Mouse (Mus musculus) stomach, embryonic 16.5 days (tissue): Measurements from ENCODE around the gene Tmem174. TPM values are rescaled to one million over a fixed set of nuclear protein-coding genes. Genes with fewer than 3 reads are reported as not detected.

Experiments used
- ATAC-seq: fragments of 200-750 bp; cut with Nextera tagmentation; 2 replicates; pipeline ENCODE4 v1.8.0; 2017; ENCODE audit warnings: moderate number of reproducible peaks, moderate TSS enrichment; ENCODE audit not compliant: insufficient read depth, low FRiP score
- H3K27ac ChIP-seq: fragments of 300-500 bp; sonication (generic); 2 replicates; pipeline ENCODE4 v1.5.1; 2014; ENCODE audit warnings: low read length
- H3K27me3 ChIP-seq: fragments of 300-500 bp; sonication (generic); 2 replicates; pipeline ENCODE4 v1.6.1; 2014; ENCODE audit warnings: low read length, control low read depth, mixed read lengths; ENCODE audit not compliant: control insufficient read depth, insufficient read depth
- H3K36me3 ChIP-seq: fragments of 300-500 bp; sonication (generic); 2 replicates; pipeline ENCODE4 v1.6.1; 2014; ENCODE audit warnings: low read length; ENCODE audit not compliant: control insufficient read depth, insufficient read depth
- H3K4me1 ChIP-seq: fragments of 300-500 bp; sonication (generic); 2 replicates; pipeline ENCODE4 v1.6.1; 2014; ENCODE audit warnings: low read length, control low read depth, mixed read lengths; ENCODE audit not compliant: control insufficient read depth, insufficient read depth
- H3K4me2 ChIP-seq: fragments of 300-500 bp; sonication (generic); 2 replicates; pipeline ENCODE4 v1.6.1; 2014; ENCODE audit warnings: low read depth, low read length, mixed read lengths
- H3K4me3 ChIP-seq: fragments of 300-500 bp; sonication (generic); replicated peaks from 2 replicates; pipeline ENCODE4 v1.5.1; 2014; ENCODE audit warnings: mild to moderate bottlenecking, low read length
- H3K9ac ChIP-seq: fragments of 300-500 bp; sonication (generic); 2 replicates; pipeline ENCODE4 v1.6.1; 2014; ENCODE audit warnings: low read length
- H3K9me3 ChIP-seq: fragments of 300-500 bp; sonication (generic); replicated peaks from 2 replicates; pipeline ENCODE4 v1.6.1; 2016; ENCODE audit warnings: low read length, control low read depth; ENCODE audit not compliant: control insufficient read depth
- WGBS: fragments of 180-500 bp; shearing (Covaris S2); extraction: QIAGEN DNeasy Blood & Tissue Kit; methylation state at CpG from one replicate; pipeline ENCODE4 v1.1.7; 2014; 5-methylcytosine and 5-hydroxymethylcytosine counted together
- polyA plus RNA-seq: library from polyadenylated mRNA; unstranded; fragments of >200 nt; fragmentation: Nextera tagmentation; extraction: Ambion mirVana; gene quantifications from 2 replicates; pipeline ENCODE4 v1.2.1, GENCODE M21; 2015

The Tmem174 gene
- polyA plus RNA-seq, 1 experiment from 2014 or later: not detected

DNA sequence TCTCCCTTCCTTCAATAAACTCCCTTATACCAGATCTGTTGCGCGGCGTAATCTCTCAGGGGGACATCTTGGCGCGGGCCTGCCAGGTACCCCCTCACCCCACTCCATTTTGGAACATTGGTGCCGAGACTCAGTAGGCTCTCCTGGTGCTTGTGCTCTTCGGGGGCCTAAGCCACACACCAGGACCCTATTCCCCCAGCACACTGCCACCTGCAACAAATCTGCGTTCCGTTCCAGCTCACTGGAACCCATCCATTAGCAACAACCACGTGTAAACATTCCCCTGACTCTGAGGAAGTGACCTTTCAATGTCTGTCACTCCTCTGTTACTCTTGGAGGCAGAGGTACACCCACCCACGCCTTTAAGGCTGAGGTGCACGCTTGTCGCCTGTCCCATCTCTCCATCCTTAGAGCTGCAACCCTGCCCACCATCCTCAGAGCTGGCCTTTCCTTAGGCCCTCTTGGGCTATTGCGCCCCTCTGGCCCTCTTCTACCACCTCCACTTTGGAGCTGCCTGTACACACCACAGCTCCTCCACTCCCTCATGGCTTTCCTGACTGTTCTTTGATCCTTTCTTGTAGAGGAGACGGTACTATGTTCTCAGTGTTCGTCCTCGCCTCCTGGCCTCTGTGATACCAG lies 19.7 kb downstream of the Tmem174 start:
- no peaks in the 10 kb centered on the region for H3K27me3 ChIP-seq
- 59% methylated on average over 17 of the region's 17 CpGs for WGBS
- no peak overlapping the region for H3K4me3 ChIP-seq
- no peak overlapping the region for H3K9ac ChIP-seq
- no peak overlapping the region for H3K4me2 ChIP-seq
- H3K36me3 ChIP-seq: no peaks in the 10 kb centered on the region
- H3K4me1 ChIP-seq: no peaks in the 10 kb centered on the region
- H3K9me3 ChIP-seq: peaks cover 8% of the 10 kb centered on the region
- no peak for ATAC-seq
- no peak overlapping the region for H3K27ac ChIP-seq

DNA sequence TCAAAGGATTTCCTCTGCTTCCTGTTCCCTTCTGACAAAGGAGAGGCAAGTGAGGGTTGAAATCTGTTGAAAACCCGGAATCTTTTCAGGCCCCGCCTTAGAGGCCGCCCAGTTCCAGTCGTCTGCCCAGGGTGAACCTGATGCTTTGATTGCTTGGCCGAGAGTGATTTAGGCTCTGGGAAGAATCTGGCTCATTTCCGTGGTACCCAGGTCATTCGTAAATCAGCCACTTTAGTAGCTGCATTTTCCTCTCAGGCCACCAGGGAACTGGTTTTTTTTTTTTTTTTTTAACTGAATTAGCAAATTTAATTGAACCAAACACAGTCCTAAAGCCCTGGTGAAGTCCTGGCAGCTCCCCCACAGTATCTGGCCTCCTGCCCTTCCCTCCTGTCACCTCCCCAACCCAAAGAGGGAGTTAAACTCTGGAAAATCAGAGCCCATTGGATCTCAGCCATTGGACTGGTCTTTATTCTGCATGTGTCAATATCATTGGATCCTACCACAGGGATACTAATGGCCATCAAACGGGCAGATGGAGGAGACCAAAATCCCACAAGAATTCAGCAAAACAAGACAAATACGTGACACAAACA lies 29.2 kb downstream of the Tmem174 start:
- ATAC-seq: peak; percentile 5; the same call in 1 of the 2 replicates
- Histone ChIP-seq H3K4me1 (no peaks in the 10 kb centered on the region), H3K27ac (peak overlapping the region; percentile 18; the same call in 1 of the 2 replicates), H3K4me2 (no peak overlapping the region), H3K36me3 (no peaks in the 10 kb centered on the region), H3K27me3 (no peaks in the 10 kb centered on the region), H3K9ac (no peak overlapping the region), H3K4me3 (no peak overlapping the region), H3K9me3 (peaks cover 2% of the 10 kb centered on the region; the same call in 1 of the 2 replicates)
- 51% methylated on average over 9 of the region's 9 CpGs for WGBS

DNA sequence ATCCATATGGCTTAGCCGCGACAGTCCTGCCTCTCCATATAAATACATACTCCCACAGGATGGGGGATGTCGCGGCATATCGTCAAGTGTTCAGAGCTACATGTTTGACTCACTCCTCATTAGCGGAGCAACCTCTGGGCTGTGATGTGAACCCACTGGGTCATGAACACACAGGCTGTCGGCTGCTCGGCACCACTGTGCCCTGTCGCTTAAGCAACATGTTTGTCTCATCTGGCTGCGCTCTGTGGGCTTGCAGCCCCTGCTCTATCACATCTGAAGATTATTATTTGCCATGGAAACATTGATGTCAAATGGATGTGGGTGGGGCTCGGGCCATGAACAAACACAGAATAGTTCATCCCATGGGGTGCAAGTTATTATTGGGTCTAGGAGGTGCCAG lies 33.4 kb downstream of the Tmem174 start:
- WGBS: 82% methylated on average over 11 of the region's 11 CpGs
- Histone ChIP-seq H3K9ac (no peak overlapping the region), H3K27me3 (no peaks in the 10 kb centered on the region), H3K4me3 (no peak overlapping the region), H3K4me1 (no peaks in the 10 kb centered on the region), H3K9me3 (no peaks in the 10 kb centered on the region), H3K36me3 (no peaks in the 10 kb centered on the region), H3K27ac (no peak overlapping the region), H3K4me2 (no peak overlapping the region)
- no peak for ATAC-seq

DNA sequence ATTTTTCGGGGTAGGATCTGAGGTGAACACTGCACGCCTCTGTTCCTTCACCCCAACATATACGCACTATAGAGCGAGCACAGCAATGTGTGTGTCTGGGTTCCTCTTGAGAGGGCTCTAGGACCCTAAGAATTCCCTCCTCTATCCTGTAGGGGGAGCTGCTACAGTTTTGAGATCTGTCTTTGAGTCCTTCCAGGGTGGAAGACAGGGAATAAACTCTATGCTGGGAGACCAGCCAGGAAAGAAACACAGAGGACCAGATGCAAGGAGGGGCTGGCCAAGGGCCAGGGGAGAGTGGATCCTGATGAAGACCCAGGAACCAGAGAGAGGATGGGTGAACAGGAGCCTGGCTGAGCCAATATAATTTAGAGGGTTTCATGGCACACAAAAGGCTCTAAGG lies 40.5 kb downstream of the Tmem174 start:
- Histone ChIP-seq H3K4me1 (peaks cover 4% of the 10 kb centered on the region), H3K4me2 (no peak overlapping the region), H3K36me3 (no peaks in the 10 kb centered on the region), H3K27me3 (no peaks in the 10 kb centered on the region), H3K4me3 (no peak overlapping the region), H3K9me3 (no peaks in the 10 kb centered on the region), H3K27ac (no peak overlapping the region), H3K9ac (no peak overlapping the region)
- ATAC-seq: peak; percentile 47; the same call in 1 of the 2 replicates
- WGBS: 80% methylated on average over 4 of the region's 4 CpGs

DNA sequence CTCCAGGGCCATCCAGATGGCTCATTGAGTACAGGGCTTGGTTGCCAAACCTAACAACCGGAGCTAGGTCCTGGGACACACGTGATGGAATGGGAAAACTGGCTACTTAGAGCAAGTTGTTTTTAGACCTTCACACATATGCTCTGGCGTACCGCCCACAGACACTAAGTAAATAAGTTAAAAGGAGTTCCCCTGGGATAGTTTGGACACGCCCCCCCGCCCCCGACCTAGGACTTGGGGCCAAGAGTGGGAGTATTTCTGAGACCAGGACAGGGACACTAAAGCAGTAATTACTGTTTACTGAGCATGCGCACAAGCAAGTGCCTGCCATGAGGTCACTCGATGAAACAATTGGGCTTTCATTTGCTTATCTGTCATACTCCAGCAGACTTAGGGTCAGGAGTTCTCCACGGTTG lies 42.5 kb downstream of the Tmem174 start:
- peak; percentile 26; the same call in 1 of the 2 replicates for ATAC-seq
- no peak overlapping the region for H3K4me3 ChIP-seq
- WGBS: 58% methylated on average over 10 of the region's 10 CpGs
- H3K9ac ChIP-seq: no peak overlapping the region
- H3K27me3 ChIP-seq: no peaks in the 10 kb centered on the region
- peak overlapping the region; percentile 43; the same call in 1 of the 2 replicates for H3K27ac ChIP-seq
- peaks cover 18% of the 10 kb centered on the region for H3K4me1 ChIP-seq
- no peaks in the 10 kb centered on the region for H3K36me3 ChIP-seq
- H3K9me3 ChIP-seq: no peaks in the 10 kb centered on the region
- H3K4me2 ChIP-seq: no peak overlapping the region

DNA sequence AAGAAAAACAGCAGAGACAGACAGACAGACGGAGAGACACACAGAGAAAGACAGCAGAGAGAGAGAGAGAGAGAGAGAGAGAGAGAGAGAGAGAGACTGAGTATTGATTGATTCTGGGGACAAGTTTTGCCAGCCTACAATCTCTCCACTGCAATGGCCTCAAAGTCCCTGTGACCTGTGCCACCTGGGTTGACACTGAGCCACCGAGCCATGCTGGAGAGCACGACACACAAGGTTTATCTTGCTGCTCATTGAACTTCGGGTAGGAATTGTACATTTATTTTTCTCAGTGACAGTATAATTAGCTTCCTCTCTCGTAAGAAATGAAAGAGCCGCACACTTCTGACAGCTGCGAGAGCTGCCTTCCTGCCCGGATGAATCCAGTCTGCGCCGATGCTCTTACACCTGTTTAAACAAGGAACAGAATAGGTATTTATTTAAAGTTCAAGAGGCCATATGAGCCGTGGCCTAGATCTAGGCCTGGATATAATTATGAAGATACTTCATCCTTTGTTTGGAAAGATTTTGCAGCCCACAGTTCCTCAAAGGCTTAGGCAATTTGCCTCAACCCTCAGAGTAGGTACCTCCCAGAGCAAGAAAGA lies 43.2 kb downstream of the Tmem174 start:
- Histone ChIP-seq H3K36me3 (no peaks in the 10 kb centered on the region), H3K4me1 (peaks cover 18% of the 10 kb centered on the region), H3K27me3 (no peaks in the 10 kb centered on the region), H3K27ac (peak overlapping the region; percentile 43), H3K9me3 (no peaks in the 10 kb centered on the region), H3K9ac (no peak overlapping the region), H3K4me3 (no peak overlapping the region), H3K4me2 (no peak overlapping the region)
- WGBS: 42% methylated on average over 11 of the region's 11 CpGs
- ATAC-seq: 0 out of 2 replicates have a peak, but pooled peaks have one; percentile 41

DNA sequence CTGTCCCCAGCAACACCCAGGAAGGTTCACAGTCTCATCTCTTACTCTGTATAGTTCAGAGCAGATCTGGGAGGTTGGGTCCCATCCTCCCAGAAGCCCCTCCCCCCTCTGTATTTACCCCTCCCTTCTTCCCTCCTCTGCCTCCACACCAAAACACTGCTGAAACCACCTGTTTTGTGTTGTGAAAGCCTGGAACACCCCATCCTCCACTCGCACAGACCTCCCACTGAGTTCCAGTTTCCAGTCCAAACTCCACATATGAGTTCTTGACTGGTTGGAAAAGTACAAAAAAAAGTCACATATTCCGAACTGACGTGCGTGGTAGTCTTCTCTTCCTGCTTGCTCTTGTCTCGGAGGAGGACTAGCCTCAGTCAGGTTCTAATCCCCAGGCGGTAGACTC lies 45.8 kb downstream of the Tmem174 start:
- Histone ChIP-seq H3K9me3 (no peaks in the 10 kb centered on the region), H3K27me3 (peaks cover 7% of the 10 kb centered on the region), H3K27ac (peak overlapping the region; percentile 36; the same call in 1 of the 2 replicates), H3K9ac (no peak overlapping the region), H3K4me2 (no peak overlapping the region), H3K4me3 (no peak overlapping the region), H3K4me1 (peaks cover 21% of the 10 kb centered on the region), H3K36me3 (no peaks in the 10 kb centered on the region)
- ATAC-seq: no peak
- whole genome bisulfite sequencing: 51% methylated on average over 6 of the region's 6 CpGs

DNA sequence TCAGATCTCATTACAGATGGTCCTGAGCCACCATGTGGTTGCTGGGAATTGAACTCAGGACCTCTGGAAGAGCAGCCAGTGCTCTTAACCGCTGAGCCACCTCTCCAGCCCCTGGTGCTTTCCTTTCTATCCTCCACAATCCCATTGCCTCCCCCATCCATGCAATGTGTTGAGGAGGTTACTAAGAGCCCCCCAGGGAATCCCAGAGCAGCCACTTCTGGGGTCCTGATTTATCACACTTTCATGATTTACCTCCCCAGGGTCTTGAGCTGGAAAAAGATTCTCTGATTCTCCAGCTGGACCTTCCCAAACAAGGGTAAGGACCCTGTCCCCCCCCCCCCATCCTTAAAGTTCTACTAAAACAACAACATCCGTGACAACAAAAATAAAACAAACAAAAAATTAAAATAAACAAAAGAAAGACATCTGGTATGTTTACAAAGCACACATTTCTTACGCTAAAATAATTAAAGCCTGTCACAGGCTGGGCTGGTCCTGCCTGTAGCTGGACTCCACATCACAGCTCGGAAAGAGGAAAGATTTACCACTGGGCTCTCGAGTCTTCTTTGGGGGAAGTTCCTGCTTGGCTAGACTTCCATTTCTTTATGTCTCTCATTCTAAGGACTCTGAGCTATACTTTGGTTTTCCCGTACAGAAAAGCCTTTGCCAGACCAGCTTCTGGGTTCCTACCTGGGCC lies 46.4 kb downstream of the Tmem174 start:
- H3K4me2 ChIP-seq: no peak overlapping the region
- peaks cover 11% of the 10 kb centered on the region for H3K27me3 ChIP-seq
- peaks cover 21% of the 10 kb centered on the region for H3K4me1 ChIP-seq
- WGBS: 54% methylated on average over 6 of the region's 6 CpGs
- H3K9me3 ChIP-seq: no peaks in the 10 kb centered on the region
- H3K36me3 ChIP-seq: no peaks in the 10 kb centered on the region
- peak overlapping the region; percentile 36; the same call in 1 of the 2 replicates for H3K27ac ChIP-seq
- no peak overlapping the region for H3K4me3 ChIP-seq
- ATAC-seq: no peak
- no peak overlapping the region for H3K9ac ChIP-seq

DNA sequence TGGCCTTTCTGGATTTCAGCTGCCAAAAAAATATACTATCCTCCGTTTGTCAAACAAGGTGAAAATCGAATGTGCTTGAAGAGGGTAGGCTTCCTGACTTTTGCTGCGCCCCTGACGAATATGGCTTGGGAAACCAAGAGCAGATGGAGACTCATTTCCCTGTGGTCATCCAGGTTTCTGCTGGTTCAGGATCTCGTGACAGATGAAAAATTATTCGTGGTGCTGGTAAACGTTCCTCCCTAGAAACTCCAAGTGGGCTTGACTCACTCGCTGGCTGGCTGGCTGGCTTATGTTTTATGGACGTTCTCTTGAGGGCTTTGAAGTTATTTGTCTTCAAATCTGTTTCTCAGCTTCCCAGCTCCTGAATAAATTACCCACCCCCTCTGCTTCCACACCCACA lies 47.6 kb downstream of the Tmem174 start:
- no peak overlapping the region for H3K27ac ChIP-seq
- no peak for ATAC-seq
- 26% methylated on average over 9 of the region's 9 CpGs for WGBS
- H3K9me3 ChIP-seq: no peaks in the 10 kb centered on the region
- H3K4me2 ChIP-seq: peak overlapping the region; percentile 73
- no peak overlapping the region for H3K9ac ChIP-seq
- H3K27me3 ChIP-seq: peaks cover 11% of the 10 kb centered on the region
- peaks cover 21% of the 10 kb centered on the region for H3K4me1 ChIP-seq
- no peaks in the 10 kb centered on the region for H3K36me3 ChIP-seq
- no peak overlapping the region for H3K4me3 ChIP-seq
